ENCODE assay signal across 12 mouse cellular contexts in genomic region chr1:86623001-86624000, GRCm38 (mm10). TPM values are rescaled to one million over a fixed set of nuclear protein-coding genes. Genes with fewer than 3 reads are reported as not detected.
DNase-seq lines count a peak whose midpoint lies in the region; ATAC-seq and TF ChIP-seq lines count a peak whose summit lies in the region.
"Had no signal": no experiment of that assay in that cellular context is flagged by ENCODE, and none has a peak within 500 bp of the region (broad histone marks: within the 10 kb centered on the region; RNA-seq: fewer than 3 reads in every experiment).

No protein-coding gene starts in this region.

- TF ChIP-seq EP300 in stomach, postnatal 0 days (optimal IDR thresholded peaks at IDR 0.05): no peak

- peak; percentile 45 for ATAC-seq in heart, embryonic 16.5 days (replicated peaks; ENCODE audit: extremely low read depth, insufficient read depth, low FRiP score)
- peak; percentile 85 for ATAC-seq in intestine, embryonic 15.5 days
- ATAC-seq in stomach, postnatal 0 days (ENCODE audit: low FRiP score, low TSS enrichment): peak; percentile 75
- ATAC-seq in midbrain, embryonic 16.5 days: no peak

- H3K36me3 ChIP-seq in heart, embryonic 16.5 days (ENCODE audit: control insufficient read depth, insufficient read depth): no peaks in the 10 kb centered on the region
- H3K36me3 ChIP-seq in intestine, embryonic 15.5 days: no peaks in the 10 kb centered on the region
- no peaks in the 10 kb centered on the region for H3K36me3 ChIP-seq in stomach, postnatal 0 days (ENCODE audit: control insufficient read depth, insufficient read depth, low read length)
- H3K36me3 ChIP-seq in midbrain, embryonic 16.5 days (ENCODE audit: control insufficient read depth, insufficient read depth, low read length): no peaks in the 10 kb centered on the region
- H3K36me3 ChIP-seq: liver, embryonic 13.5 days had no signal

- no peaks in the 10 kb centered on the region for H3K27me3 ChIP-seq in heart, embryonic 16.5 days (ENCODE audit: control insufficient read depth, insufficient read depth, low read length)
- H3K27me3 ChIP-seq in intestine, embryonic 15.5 days (replicated peaks): no peaks in the 10 kb centered on the region
- H3K27me3 ChIP-seq in stomach, postnatal 0 days (ENCODE audit: control insufficient read depth, insufficient read depth, low read length): no peaks in the 10 kb centered on the region
- H3K27me3 ChIP-seq in midbrain, embryonic 16.5 days (ENCODE audit: control insufficient read depth, insufficient read depth, low read depth, low read length): no peaks in the 10 kb centered on the region
- H3K27me3 ChIP-seq: liver, embryonic 13.5 days had no signal

- no peaks in the 10 kb centered on the region for H3K4me1 ChIP-seq in heart, embryonic 16.5 days (ENCODE audit: control insufficient read depth, insufficient read depth, low read length)
- no peaks in the 10 kb centered on the region for H3K4me1 ChIP-seq in intestine, embryonic 15.5 days (replicated peaks)
- no peaks in the 10 kb centered on the region for H3K4me1 ChIP-seq in stomach, postnatal 0 days (replicated peaks; ENCODE audit: control insufficient read depth, insufficient read depth)
- H3K4me1 ChIP-seq in midbrain, embryonic 16.5 days (ENCODE audit: control insufficient read depth, insufficient read depth, low read length): no peaks in the 10 kb centered on the region
- H3K4me1 ChIP-seq: liver, embryonic 13.5 days had no signal

- TF ChIP-seq CTCF in stomach, postnatal 0 days (IDR thresholded peaks at IDR 0.05; ENCODE audit: low read depth): no peak

- no peak overlapping the region for H3K9ac ChIP-seq in heart, embryonic 16.5 days (ENCODE audit: low read length)
- H3K9ac ChIP-seq in intestine, embryonic 15.5 days: no peak overlapping the region
- H3K9ac ChIP-seq in stomach, postnatal 0 days (ENCODE audit: low read length): no peak overlapping the region
- no peak overlapping the region for H3K9ac ChIP-seq in midbrain, embryonic 16.5 days (ENCODE audit: low read depth, low read length)
- H3K9ac ChIP-seq: liver, embryonic 13.5 days had no signal

- no peak for DNase-seq in heart, postnatal 4 days
- peak; percentile 23 for DNase-seq in right cerebral cortex, adult 18-20 months
- DNase-seq in right cerebral cortex, postnatal 36 days (ENCODE audit: low spot score in 2 of 2): no peak
- peak; percentile 26 for DNase-seq in stomach, postnatal 0 days (ENCODE audit: low spot score)
- no peak for DNase-seq in thymus, postnatal 4 days
- DNase-seq: gastrocnemius, postnatal 10 days; heart, postnatal 14 days; kidney, adult 11 months; liver, embryonic 13.5 days had no signal

- no peaks in the 10 kb centered on the region for H3K9me3 ChIP-seq in heart, embryonic 16.5 days (replicated peaks; ENCODE audit: control insufficient read depth, low read length)
- no peaks in the 10 kb centered on the region for H3K9me3 ChIP-seq in intestine, embryonic 15.5 days
- no peaks in the 10 kb centered on the region for H3K9me3 ChIP-seq in stomach, postnatal 0 days (ENCODE audit: control insufficient read depth, low read length)
- no peaks in the 10 kb centered on the region for H3K9me3 ChIP-seq in midbrain, embryonic 16.5 days (replicated peaks; ENCODE audit: control insufficient read depth, low read length, poor library complexity, severe bottlenecking)
- H3K9me3 ChIP-seq: liver, embryonic 13.5 days had no signal

- no peak overlapping the region for H3K4me2 ChIP-seq in heart, embryonic 16.5 days (ENCODE audit: low read depth, low read length)
- peak overlapping the region; percentile 34 for H3K4me2 ChIP-seq in intestine, embryonic 15.5 days (replicated peaks)
- 0 out of 2 replicates have a peak overlapping the region, but pooled peaks have one; percentile 11 for H3K4me2 ChIP-seq in stomach, postnatal 0 days (replicated peaks; ENCODE audit: low read depth)
- H3K4me2 ChIP-seq in midbrain, embryonic 16.5 days (ENCODE audit: low read length): no peak overlapping the region
- H3K4me2 ChIP-seq: liver, embryonic 13.5 days had no signal

- no peak overlapping the region for H3K27ac ChIP-seq in heart, embryonic 16.5 days (ENCODE audit: low read length)
- H3K27ac ChIP-seq in intestine, embryonic 15.5 days: 0 out of 2 replicates have a peak overlapping the region, but pooled peaks have one; percentile 9
- no peak overlapping the region for H3K27ac ChIP-seq in stomach, postnatal 0 days (replicated peaks)
- no peak overlapping the region for H3K27ac ChIP-seq in midbrain, embryonic 16.5 days (ENCODE audit: low read length)
- H3K27ac ChIP-seq: liver, embryonic 13.5 days had no signal

- 43% methylated on average over 16 of the region's 16 CpGs for WGBS in heart, embryonic 16.5 days
- WGBS in intestine, embryonic 15.5 days: 22% methylated on average over 16 of the region's 16 CpGs
- WGBS in stomach, postnatal 0 days: 28% methylated on average over 16 of the region's 16 CpGs
- 74% methylated on average over 16 of the region's 16 CpGs for whole genome bisulfite sequencing in midbrain, embryonic 16.5 days

- no peak overlapping the region for H3K4me3 ChIP-seq in heart, embryonic 16.5 days (ENCODE audit: low read length)
- no peak overlapping the region for H3K4me3 ChIP-seq in intestine, embryonic 15.5 days (replicated peaks)
- H3K4me3 ChIP-seq in stomach, postnatal 0 days (ENCODE audit: low read depth, low read length): no peak overlapping the region
- H3K4me3 ChIP-seq in midbrain, embryonic 16.5 days (ENCODE audit: low read depth, low read length): no peak overlapping the region
- H3K4me3 ChIP-seq: liver, embryonic 13.5 days had no signal

RNA-seq across cellular contexts. Expression of gene Cops7b, which starts 40.6 kb away (rescaled TPM):
- 24.1 and 26.0 TPM in 2 replicates for polyA plus RNA-seq in heart, embryonic 16.5 days (2015; fragmentation: Nextera tagmentation; extraction: Ambion mirVana)
- total RNA-seq in heart, postnatal 4 days (2021): 10 to 100 TPM; 13.6 to 14.0 TPM
- polyA plus RNA-seq in intestine, embryonic 15.5 days (2015; fragmentation: Nextera tagmentation; extraction: Ambion mirVana): 32.3 and 33.0 TPM in 2 replicates
- 14.9 and 16.2 TPM in 2 replicates for polyA plus RNA-seq in stomach, postnatal 0 days (2015; fragmentation: Nextera tagmentation; extraction: Ambion mirVana)
- 63.0 and 64.9 TPM in 2 replicates for polyA plus RNA-seq in midbrain, embryonic 16.5 days (2015; fragmentation: Nextera tagmentation; extraction: Ambion mirVana)

RNA-seq across cellular contexts. Expression of gene Pde6d, which starts 40.9 kb away (rescaled TPM):
- 58.7 and 60.5 TPM in 2 replicates for polyA plus RNA-seq in heart, embryonic 16.5 days (2015; fragmentation: Nextera tagmentation; extraction: Ambion mirVana)
- 10 to 100 TPM; 39.4 to 40.5 TPM for total RNA-seq in heart, postnatal 4 days (2021)
- polyA plus RNA-seq in intestine, embryonic 15.5 days (2015; fragmentation: Nextera tagmentation; extraction: Ambion mirVana): 45.8 and 56.6 TPM in 2 replicates
- polyA plus RNA-seq in stomach, postnatal 0 days (2015; fragmentation: Nextera tagmentation; extraction: Ambion mirVana): 33.6 and 38.2 TPM in 2 replicates
- 105 and 109 TPM in 2 replicates for polyA plus RNA-seq in midbrain, embryonic 16.5 days (2015; fragmentation: Nextera tagmentation; extraction: Ambion mirVana)

RNA-seq across cellular contexts. Expression of gene Nppc, which starts 47.1 kb away (rescaled TPM):
- polyA plus RNA-seq in heart, embryonic 16.5 days (2015; fragmentation: Nextera tagmentation; extraction: Ambion mirVana): 1.2 and 1.4 TPM in 2 replicates
- under 1 TPM; 0.69 to 0.86 TPM for total RNA-seq in heart, postnatal 4 days (2021)
- polyA plus RNA-seq in intestine, embryonic 15.5 days (2015; fragmentation: Nextera tagmentation; extraction: Ambion mirVana): 0.43 and 0.64 TPM in 2 replicates
- polyA plus RNA-seq in stomach, postnatal 0 days (2015; fragmentation: Nextera tagmentation; extraction: Ambion mirVana): 3.5 and 4.1 TPM in 2 replicates
- 3.8 and 4.2 TPM in 2 replicates for polyA plus RNA-seq in midbrain, embryonic 16.5 days (2015; fragmentation: Nextera tagmentation; extraction: Ambion mirVana)
- polyA plus RNA-seq: liver, embryonic 13.5 days had no signal

Comparison
In these comparisons a context has a peak if more than half of its experiments do, and no peak if none do; other contexts are left out.
1. DNase-seq: peak in right cerebral cortex, adult 18-20 months (single experiment) and stomach, postnatal 0 days (single experiment); none in heart, postnatal 4 days (single experiment), right cerebral cortex, postnatal 36 days (0 of 2) and thymus, postnatal 4 days (single experiment).
2. H3K4me2 ChIP-seq: peak in intestine, embryonic 15.5 days (single experiment) and stomach, postnatal 0 days (single experiment); none in heart, embryonic 16.5 days (single experiment) and midbrain, embryonic 16.5 days (single experiment).